Mouse (Mus musculus) cerebellum, adult 9-10 months (tissue): ENCODE measurements around the gene Aqr.
"Not testable (repeated sequence)": the region's sequence is repeated elsewhere in the genome, so short reads cannot be mapped to it uniquely, and the experiment has no call there.

Source experiments
- DNase-seq: peaks from one replicate; pipeline ENCODE4 v3.0.0; 2022

Aqr gene

GRCm38 (mm10) chr2:114186924-114187323, at the start of gene Aqr:
Gene Aqr (minus strand): TSS chr2:114187024.
- DNase-seq: not testable (repeated sequence)

- no peak for DNase-seq
Observed at GRCm38 (mm10) chr2:114236566-114236965, 49.7 kb upstream of the Aqr start.

GRCm38 (mm10) chr2:114235584-114235983, 48.8 kb upstream of the Aqr start:
- no peak for DNase-seq

- no peak for DNase-seq
Observed at GRCm38 (mm10) chr2:114231248-114231647, 44.4 kb upstream of the Aqr start.

- DNase-seq: no peak
Observed at GRCm38 (mm10) chr2:114228672-114229071, 41.8 kb upstream of the Aqr start.

- no peak for DNase-seq
Observed at GRCm38 (mm10) chr2:114205036-114205435, 18.2 kb upstream of the Aqr start.

GRCm38 (mm10) chr2:114201574-114201973, 14.8 kb upstream of the Aqr start:
- no peak for DNase-seq

- DNase-seq: peak; percentile 83
Observed at GRCm38 (mm10) chr2:114200932-114201559, 14.2 kb upstream of the Aqr start, which contains the start of gene Zfp770. Gene Zfp770 (minus strand): TSS chr2:114201469.

- DNase-seq: no peak
Observed at GRCm38 (mm10) chr2:114196421-114196820, 9.6 kb upstream of the Aqr start.

- no peak for DNase-seq
Observed at GRCm38 (mm10) chr2:114177802-114178733, 8.8 kb downstream of the Aqr start.

- peak; percentile 90 for DNase-seq
Observed at GRCm38 (mm10) chr2:114174651-114175484, 12.0 kb downstream of the Aqr start.

GRCm38 (mm10) chr2:114173248-114173647, 13.6 kb downstream of the Aqr start:
- no peak for DNase-seq

GRCm38 (mm10) chr2:114167837-114168236, 19.0 kb downstream of the Aqr start:
- DNase-seq: no peak

- no peak for DNase-seq
Observed at GRCm38 (mm10) chr2:114161978-114162377, 24.8 kb downstream of the Aqr start.

- no peak for DNase-seq
Observed at GRCm38 (mm10) chr2:114157345-114157744, 29.5 kb downstream of the Aqr start.

- no peak for DNase-seq
Observed at GRCm38 (mm10) chr2:114156639-114157038, 30.2 kb downstream of the Aqr start.

- DNase-seq: no peak
Observed at GRCm38 (mm10) chr2:114153247-114153646, 33.6 kb downstream of the Aqr start.

- no peak for DNase-seq
Observed at GRCm38 (mm10) chr2:114146864-114147458, 39.9 kb downstream of the Aqr start.

- peak; percentile 38 for DNase-seq
Observed at GRCm38 (mm10) chr2:114145315-114145801, 41.5 kb downstream of the Aqr start.

- DNase-seq: no peak
Observed at GRCm38 (mm10) chr2:114144915-114145314, 41.9 kb downstream of the Aqr start.

- no peak for DNase-seq
Observed at GRCm38 (mm10) chr2:114143842-114144241, 43.0 kb downstream of the Aqr start.

- DNase-seq: no peak
Observed at GRCm38 (mm10) chr2:114136755-114137154, 50.1 kb downstream of the Aqr start.
